Mouse (Mus musculus) adrenal gland (tissue): Measurements from ENCODE around the gene Pnma1.

Experiments used
- intact Hi-C: fragments of 180-260 bp; cut with DNase I; formaldehyde crosslinking; loops from one replicate; pipeline ENCODE4 v1.15.1; 2025
- long read RNA-seq, 2 experiments: library from polyadenylated mRNA; unstranded; transcript quantifications; one replicate each; pipeline ENCODE4 v2.0.0; 2020; ENCODE audit warnings: borderline replicate concordance in 1 of 2; ENCODE audit not compliant: insufficient replicate concordance in 1 of 2

The Pnma1 gene
- long read RNA-seq, experiment 1: 0 reads
- long read RNA-seq, experiment 2: 0 reads

DNA sequence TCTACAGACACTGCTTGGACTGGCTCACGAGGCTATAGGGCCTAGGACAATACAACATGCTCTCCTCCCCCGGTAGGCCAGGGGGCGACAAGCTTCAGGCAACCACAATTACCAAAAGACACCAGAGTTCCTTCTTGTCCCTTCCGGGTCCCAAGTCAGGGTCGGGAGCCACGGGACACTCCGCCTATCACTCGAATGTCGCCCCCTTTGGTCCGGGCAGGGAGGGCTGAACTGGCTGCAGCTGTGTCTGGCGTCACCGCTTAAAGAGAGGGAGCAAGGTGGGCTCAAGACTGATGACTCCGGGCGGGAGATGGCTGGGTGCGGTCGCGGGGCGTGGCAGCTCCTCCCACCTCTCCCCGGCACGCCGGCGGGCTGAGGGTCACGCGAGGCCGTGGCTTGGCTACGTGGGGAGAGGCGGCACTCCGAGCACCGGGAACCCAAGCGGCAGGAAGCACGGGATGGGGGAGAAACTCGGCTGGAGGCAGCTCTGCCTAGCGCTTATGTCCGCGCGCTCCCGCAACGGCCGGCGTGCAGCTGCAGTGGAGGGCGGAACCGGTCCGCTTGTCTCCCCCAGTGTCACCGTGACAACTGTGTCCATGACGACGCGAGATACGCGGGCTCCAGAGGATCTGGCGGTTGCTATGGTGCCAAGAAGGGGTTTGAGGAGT is at the start of gene Pnma1:
Pnma1 (minus strand) TSS at position 536 of the 668 bp plus-strand sequence.
- intact Hi-C loops: no loop called here

- intact Hi-C loops: no loop called here
These were observed 46.9 kb upstream of the Pnma1 start for GRCm38 (mm10) chr12:84195195-84195594.

DNA sequence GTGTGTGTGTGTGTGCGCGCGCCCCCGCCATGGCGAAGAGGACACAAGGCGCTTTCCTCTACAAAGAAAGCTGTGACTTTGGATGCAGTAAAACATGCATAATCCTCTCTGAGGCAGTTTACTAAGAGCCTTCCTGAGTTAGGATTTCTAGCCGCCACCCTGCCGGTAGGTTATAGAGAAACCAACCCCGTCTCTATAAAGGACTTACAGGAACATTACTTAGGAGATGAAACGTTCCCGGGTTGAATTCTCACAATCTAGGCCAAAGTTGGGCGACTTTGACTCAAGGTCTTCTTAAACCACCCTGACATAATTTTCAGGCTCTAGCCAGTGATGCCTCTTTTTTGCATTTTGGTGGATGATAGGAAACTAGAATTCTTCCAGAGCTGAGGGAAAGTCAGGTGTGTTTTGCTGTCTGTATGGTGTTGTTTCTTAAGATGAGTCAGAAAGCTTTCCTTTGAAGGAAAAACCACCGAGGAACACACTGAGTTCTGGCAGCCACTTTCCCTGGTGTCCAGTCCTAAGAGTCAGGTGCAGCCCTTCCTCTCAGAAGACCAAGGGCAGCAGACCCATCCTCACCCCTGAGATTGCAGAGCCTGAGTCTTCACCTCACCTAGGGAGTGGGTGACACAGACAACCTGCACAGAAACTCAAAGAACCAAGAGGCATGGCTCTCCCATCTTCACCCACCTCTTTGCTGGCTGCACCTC is 46.3 kb upstream of the Pnma1 start:
- intact Hi-C loops: no loop called here

DNA sequence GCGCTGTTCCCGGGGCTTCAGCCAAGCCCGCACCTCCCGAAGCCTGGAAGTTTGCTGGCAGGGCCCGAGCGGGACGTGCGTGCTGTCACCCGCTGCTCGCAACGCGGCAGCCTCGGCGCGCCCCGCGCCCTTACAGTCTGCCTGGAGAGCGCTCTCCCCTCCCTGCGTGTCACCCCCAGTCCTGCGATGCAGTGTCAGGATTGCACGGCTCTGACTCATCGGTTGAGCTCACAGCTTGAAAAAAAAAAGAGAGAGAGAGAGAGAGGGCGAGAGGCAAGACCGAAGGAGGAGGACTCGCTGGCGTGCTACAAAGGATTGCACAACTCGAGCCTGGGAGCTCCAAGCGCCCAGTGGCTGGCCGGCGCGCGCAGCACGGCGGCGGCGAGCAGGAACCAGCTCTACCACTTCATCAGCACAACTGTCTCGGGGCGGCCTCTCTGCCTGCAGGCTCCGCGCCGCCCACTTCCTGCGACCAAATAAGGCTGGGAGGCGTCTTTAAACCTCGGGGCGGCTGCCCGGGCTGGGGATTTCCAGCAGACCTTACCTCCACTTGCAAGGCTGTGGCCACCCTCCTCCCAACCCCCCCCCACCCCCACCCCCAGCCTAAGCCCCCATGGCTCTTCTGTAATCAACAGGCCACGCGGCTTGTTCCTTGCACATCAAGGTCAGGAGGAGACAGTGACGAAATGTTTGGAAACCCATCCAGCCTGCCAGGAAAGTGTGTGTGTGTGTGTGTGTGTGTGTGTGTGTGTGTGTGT is 45.5 kb upstream of the Pnma1 start:
- intact Hi-C loops: loop anchor here (2.0 kb wide), 1 partner anchor 17 kb away; no protein-coding TSS in a partner anchor

DNA sequence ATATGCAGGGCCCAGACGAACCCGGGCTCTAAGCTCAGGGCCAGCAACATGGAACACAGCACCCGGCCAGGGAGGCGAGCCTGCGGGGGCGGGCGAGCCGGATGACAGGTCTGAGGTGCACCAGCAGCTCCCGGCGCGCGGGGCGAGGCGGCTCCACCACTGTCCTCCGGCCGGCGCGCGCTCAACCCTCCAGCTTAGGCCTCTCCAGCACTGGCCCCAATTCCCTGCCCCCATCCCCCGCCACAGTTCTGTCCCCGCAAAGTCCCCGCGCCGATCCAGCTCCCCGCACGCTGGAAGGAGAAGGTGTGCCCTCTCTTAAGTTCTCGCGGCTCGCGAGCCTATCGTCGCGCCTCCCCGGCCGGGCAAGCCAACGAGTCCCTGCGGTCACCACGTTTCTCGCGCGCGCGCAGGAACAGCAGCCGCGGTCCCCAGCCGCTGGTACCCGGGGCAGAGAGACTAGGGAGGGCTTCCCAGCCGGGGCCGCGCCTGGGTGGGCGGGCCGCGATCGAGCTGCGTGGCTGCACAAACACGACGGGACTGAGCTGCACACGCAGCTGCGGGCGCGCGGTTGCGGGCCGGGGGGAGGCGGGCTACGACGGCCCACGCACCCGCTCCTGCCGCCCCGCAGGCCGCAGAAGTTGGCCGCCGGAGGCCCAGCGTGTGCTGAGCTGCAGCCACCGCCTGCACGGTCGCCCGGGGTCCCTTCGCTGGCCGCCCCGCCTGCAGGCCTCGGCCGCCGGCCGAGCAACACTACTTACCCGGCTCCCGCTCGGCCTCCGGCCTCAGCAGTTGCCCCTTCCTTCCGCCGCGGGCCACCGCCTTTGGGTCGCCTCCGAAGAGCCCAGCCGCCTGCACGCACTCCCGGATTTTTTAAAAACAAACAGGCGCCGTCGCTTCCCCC is 44.7 kb upstream of the Pnma1 start:
- intact Hi-C loops: loop anchor here (2.0 kb wide), 1 partner anchor 16 kb away; no protein-coding TSS in a partner anchor

GRCm38 (mm10) chr12:84192280-84192679 is 44.0 kb upstream of the Pnma1 start:
- intact Hi-C loops: loop anchor here (2.0 kb wide), 1 partner anchor 15 kb away; no protein-coding TSS in a partner anchor

DNA sequence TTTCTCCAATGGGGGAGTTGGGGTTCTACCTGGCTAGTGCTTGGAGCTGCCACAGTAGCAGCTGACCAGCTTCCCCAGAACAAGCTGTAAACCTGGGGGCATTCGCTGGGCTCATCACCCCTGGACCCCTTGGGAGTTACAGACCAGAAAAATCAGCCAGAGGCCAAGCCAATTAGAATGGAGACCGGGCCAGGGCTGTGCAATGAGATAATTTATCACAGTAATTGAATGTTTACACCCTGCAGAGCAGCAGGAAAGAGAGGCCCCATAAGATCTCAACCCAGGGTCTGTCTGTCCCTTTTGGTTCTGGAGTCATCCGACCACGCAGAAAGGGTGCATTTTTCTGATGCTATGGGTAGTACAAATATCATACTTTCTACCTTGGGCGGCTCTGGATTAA is 43.5 kb upstream of the Pnma1 start:
- intact Hi-C loops: loop anchor here (2.0 kb wide), 1 partner anchor 15 kb away; no protein-coding TSS in a partner anchor

DNA sequence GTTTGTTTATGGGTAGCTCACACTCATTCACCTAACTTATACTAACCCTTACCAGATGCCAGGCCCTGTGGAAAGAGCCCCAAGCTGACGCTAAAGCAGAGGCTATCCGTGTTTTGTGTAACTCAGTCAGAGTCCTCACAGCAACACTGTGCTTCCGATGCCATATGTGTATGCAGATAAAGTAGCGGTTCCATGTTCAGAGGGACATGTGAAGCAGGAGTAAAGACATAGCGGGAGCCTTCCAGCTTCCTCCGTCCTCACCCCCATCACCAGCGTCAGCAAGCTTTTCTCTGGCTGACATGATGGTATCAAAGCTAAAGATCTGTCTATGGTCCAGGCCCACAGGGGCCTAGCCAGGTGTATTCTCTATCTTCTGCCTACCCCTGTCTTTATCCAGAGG is 42.9 kb upstream of the Pnma1 start:
- intact Hi-C loops: no loop called here

DNA sequence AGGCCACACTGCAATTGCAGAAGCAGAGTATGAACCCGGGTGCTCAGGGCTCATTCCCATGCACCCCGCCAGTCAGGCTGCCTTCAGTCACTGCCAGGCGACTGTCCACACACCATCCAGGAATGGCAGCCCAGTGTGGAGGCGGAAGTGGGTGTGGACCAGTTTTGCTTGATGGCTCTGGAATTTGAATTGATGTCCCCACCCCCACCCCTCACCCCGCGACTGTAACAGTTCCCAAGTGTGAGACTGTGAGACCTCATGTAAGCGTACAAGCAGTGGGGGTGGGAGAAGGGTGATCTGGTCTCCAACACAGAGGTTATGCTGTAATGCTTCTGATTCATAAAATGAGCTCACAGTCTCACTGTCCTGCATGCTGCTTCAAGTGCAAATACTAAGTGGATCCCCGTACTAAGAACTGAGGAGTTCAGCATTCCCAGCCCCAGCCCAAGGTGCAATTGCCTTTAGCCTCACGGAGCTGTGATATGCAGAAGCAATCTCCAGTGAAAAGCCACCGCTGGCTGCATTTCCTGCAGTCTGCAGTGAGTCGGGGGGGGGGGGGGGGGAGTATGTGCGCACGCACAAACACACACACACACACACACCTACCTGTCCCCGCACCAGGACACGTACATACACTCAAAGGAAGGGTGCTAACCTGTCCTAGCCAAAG is 42.0 kb upstream of the Pnma1 start:
- intact Hi-C loops: no loop called here

DNA sequence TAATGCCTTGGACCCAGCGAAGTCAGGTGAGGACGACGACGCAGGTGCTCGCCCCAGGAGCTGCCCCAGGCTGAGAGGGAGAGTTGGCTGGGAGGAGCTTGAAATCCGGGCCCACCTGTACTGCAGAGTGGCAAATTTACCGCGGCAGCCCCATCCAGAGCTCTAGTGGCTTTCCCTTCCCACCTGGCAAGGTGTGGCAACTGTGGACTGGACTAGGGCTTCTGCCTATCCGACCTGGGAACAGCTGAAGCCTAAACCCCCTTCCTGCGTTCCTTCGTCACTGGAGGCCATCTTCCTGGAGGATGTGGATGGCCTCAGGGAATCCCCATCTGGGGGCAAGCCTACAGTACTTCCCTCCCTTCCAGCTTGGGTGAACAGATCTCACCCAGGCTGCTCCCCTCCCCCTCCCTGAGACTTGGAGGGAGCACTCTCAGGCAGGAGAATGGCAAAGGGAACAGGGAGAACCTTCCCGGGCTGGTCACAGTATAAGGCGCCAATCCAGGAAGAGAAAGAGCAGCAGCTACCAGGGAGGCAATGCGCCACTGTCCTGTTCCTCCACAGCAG is 40.7 kb upstream of the Pnma1 start:
- intact Hi-C loops: no loop called here

DNA sequence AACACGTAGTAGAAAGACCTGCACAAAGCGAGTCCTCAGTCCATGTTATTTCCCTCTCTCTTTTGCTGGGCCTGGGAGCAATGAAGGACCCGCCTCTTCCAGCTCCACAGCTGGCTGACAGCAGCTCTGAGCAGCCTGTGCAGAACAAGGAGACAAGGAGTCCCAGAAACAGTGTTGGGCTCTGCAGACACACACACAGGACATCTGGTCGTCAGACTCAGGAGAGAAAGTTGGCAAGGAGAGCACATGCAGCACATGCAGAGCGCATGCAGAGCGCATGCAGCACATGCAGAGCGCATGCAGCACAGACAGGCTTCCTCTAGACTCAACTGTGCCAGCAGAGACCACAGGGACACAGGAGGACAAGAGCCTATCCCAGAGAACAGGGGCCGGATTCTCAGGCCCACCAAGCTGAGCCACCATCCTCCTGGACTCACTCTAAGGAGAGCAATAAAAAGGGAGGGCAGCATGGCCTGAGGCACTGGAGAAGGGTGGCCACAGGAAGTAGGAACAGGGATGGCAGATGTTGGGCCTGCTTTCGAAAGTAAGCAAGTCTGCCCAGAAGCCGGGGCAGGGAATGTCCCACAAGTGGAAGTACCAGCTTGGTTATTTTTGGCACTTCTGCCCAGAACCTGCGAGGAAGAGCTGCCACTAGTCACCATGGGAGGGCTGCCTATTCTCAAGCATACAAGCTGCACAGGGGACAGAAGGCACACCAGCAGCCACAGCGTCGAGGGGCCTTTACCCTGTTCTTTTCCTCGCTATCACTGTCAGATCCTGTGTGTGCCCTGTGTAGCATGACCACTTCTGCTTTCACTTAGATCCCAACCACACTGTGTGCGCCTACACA is 39.7 kb upstream of the Pnma1 start:
- intact Hi-C loops: no loop called here

- intact Hi-C loops: no loop called here
These were observed 38.7 kb upstream of the Pnma1 start for GRCm38 (mm10) chr12:84186950-84187349.

- intact Hi-C loops: no loop called here
These were observed 38.2 kb upstream of the Pnma1 start for GRCm38 (mm10) chr12:84186536-84186935.

DNA sequence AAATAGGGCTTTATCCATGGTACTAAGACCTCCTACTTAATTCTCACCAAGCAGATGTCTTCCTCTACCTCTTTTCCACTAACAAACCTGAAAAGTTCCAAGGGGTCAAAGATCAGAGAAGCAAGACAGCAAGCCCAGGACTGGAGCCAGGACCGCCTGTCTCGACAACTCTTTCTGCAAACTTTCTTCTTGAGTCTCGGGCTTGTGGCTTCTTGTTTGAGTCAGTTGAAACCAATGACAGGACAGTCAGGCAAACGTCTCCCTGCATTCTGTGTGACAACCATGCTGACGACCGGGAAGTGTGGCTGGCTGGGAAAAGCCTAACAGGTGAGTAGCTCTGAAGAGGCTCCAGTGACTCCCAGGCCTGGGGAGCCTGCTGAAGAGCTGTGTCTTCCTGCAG is 37.3 kb upstream of the Pnma1 start:
- intact Hi-C loops: no loop called here

GRCm38 (mm10) chr12:84184979-84185378 is 36.7 kb upstream of the Pnma1 start:
- intact Hi-C loops: no loop called here

DNA sequence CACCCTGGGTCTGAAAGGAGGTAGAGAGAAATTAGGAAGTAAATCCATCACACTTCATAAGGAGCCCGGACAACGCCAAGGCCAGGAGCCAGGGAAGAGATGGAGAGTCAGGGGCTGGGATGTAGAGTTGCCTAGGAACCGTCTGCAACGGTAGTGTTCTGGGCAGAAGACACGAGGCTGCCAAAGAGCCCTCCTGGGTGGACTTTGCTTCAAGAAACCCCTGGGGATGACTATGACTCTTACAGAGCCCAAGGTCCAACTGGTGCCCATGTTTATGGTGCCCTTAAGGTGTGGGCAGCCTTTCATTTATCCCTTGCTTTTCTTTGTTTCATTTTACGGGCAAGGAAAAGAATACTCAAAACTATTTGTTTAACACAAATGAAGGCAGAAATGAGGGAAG is 33.7 kb upstream of the Pnma1 start:
- intact Hi-C loops: no loop called here

GRCm38 (mm10) chr12:84180701-84181435 is 32.6 kb upstream of the Pnma1 start:
- intact Hi-C loops: no loop called here

- intact Hi-C loops: no loop called here
These were observed 31.8 kb upstream of the Pnma1 start for GRCm38 (mm10) chr12:84180090-84180489.
